Mouse (Mus musculus): ENCODE data around the gene Mdfic. TPM values are rescaled to one million over a fixed set of nuclear protein-coding genes. Genes with fewer than 3 reads are reported as not detected.

The Mdfic gene
- total RNA-seq (2023), result 10 to 100 TPM; 42.7 to 44.7 TPM

GRCm38 (mm10) chr6:15720461-15720817 lies at the start of gene Mdfic:
Mdfic (plus strand) TSS chr6:15720661.

